ENCODE assay signal across 13 mouse cellular contexts in the genomic region with DNA sequence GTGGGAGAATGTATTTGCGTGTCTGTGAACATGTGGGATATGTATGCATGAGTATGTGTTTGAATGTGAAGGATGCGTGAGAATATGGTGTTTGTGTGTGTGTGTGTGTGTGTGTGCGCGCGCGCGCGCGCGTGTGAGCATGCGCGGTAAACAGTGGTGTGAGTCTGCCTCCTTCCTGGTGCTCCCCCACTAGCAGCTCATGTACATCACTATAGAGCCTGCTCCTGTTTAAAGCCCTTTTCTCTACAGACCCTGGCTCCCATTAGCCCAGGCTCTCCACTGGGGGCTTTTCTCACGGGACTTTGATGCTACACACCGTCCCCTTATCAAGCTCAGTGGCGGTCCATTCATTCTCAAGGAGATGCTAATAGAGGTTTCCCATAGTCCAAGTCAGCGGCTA. TPM values are rescaled to one million over a fixed set of nuclear protein-coding genes. Genes with fewer than 3 reads are reported as not detected.
A peak's percentile ranks its signal among the peaks of the same experiment; 100 is the strongest.
DNase-seq lines count a peak whose midpoint lies in the region; ATAC-seq lines count a peak whose summit lies in the region.
"Had no signal": no experiment of that assay in that cellular context is flagged by ENCODE, and none has a peak within 500 bp of the region (broad histone marks: within the 10 kb centered on the region; RNA-seq: fewer than 3 reads in every experiment).

No protein-coding gene starts in this region.

- no peak for DNase-seq in liver, embryonic 11.5 days (ENCODE audit: low spot score)
- DNase-seq in embryonic facial prominence, embryonic 14.5 days (ENCODE audit: low spot score) = no peak
- DNase-seq in kidney, adult 8-10 months = no peak
- DNase-seq: adrenal gland, postnatal 25 days; cerebellum, postnatal 14 days; kidney, adult 18-20 months; liver; thymus, postnatal 25 days had no signal

- no peak overlapping the region for H3K9ac ChIP-seq in liver, embryonic 12.5 days
- no peak overlapping the region for H3K9ac ChIP-seq in liver, embryonic 11.5 days (ENCODE audit: low read depth, low read length)
- H3K9ac ChIP-seq in embryonic facial prominence, embryonic 14.5 days (ENCODE audit: low read depth, low read length) = no peak overlapping the region
- H3K9ac ChIP-seq in hindbrain, embryonic 15.5 days = no peak overlapping the region
- H3K9ac ChIP-seq in neural tube, embryonic 13.5 days = no peak overlapping the region

- H3K36me3 ChIP-seq in liver, embryonic 12.5 days = no peaks in the 10 kb centered on the region
- no peaks in the 10 kb centered on the region for H3K36me3 ChIP-seq in liver, embryonic 11.5 days (ENCODE audit: control insufficient read depth, insufficient read depth, low read length)
- no peaks in the 10 kb centered on the region for H3K36me3 ChIP-seq in embryonic facial prominence, embryonic 14.5 days (ENCODE audit: control insufficient read depth, insufficient read depth, low read length)
- no peaks in the 10 kb centered on the region for H3K36me3 ChIP-seq in hindbrain, embryonic 15.5 days
- no peaks in the 10 kb centered on the region for H3K36me3 ChIP-seq in neural tube, embryonic 13.5 days

- no peaks in the 10 kb centered on the region for H3K4me1 ChIP-seq in liver, embryonic 12.5 days
- no peaks in the 10 kb centered on the region for H3K4me1 ChIP-seq in liver, embryonic 11.5 days (replicated peaks; ENCODE audit: control insufficient read depth, insufficient read depth, low read length)
- peaks cover 7% of the 10 kb centered on the region for H3K4me1 ChIP-seq in embryonic facial prominence, embryonic 14.5 days (ENCODE audit: control insufficient read depth, insufficient read depth, low read length)
- no peaks in the 10 kb centered on the region for H3K4me1 ChIP-seq in hindbrain, embryonic 15.5 days (replicated peaks)
- H3K4me1 ChIP-seq in neural tube, embryonic 13.5 days (replicated peaks) = peaks cover 5% of the 10 kb centered on the region; the same call in 1 of the 2 replicates

- H3K27ac ChIP-seq in liver, embryonic 12.5 days = no peak overlapping the region
- no peak overlapping the region for H3K27ac ChIP-seq in liver, embryonic 11.5 days (ENCODE audit: low read depth, low read length)
- H3K27ac ChIP-seq in embryonic facial prominence, embryonic 14.5 days (replicated peaks; ENCODE audit: low read depth, low read length) = no peak overlapping the region
- 0 out of 2 replicates have a peak overlapping the region, but pooled peaks have one; percentile 35 for H3K27ac ChIP-seq in hindbrain, embryonic 15.5 days (replicated peaks)
- no peak overlapping the region for H3K27ac ChIP-seq in neural tube, embryonic 13.5 days (replicated peaks)

- no peaks in the 10 kb centered on the region for H3K9me3 ChIP-seq in liver, embryonic 12.5 days (replicated peaks)
- H3K9me3 ChIP-seq in liver, embryonic 11.5 days (ENCODE audit: control insufficient read depth, low read length) = no peaks in the 10 kb centered on the region
- no peaks in the 10 kb centered on the region for H3K9me3 ChIP-seq in embryonic facial prominence, embryonic 14.5 days (ENCODE audit: control insufficient read depth, low read length)
- no peaks in the 10 kb centered on the region for H3K9me3 ChIP-seq in hindbrain, embryonic 15.5 days
- H3K9me3 ChIP-seq in neural tube, embryonic 13.5 days = no peaks in the 10 kb centered on the region

- no peak for ATAC-seq in liver, embryonic 12.5 days
- ATAC-seq in liver, embryonic 11.5 days (replicated peaks; ENCODE audit: low FRiP score) = no peak
- no peak for ATAC-seq in embryonic facial prominence, embryonic 14.5 days (ENCODE audit: low read depth)
- no peak for ATAC-seq in hindbrain, embryonic 15.5 days (ENCODE audit: low FRiP score, low read depth)
- no peak for ATAC-seq in neural tube, embryonic 13.5 days (ENCODE audit: low read depth)
- no peak for ATAC-seq in granulocyte monocyte progenitor cell, adult 5-6 weeks (replicated peaks; ENCODE audit: poor library complexity, severe bottlenecking)

- WGBS in liver, embryonic 12.5 days (ENCODE audit: insufficient replicate concordance) = 48% methylated on average over 16 of the region's 16 CpGs
- WGBS in liver, embryonic 11.5 days = 44% methylated on average over 16 of the region's 16 CpGs
- WGBS in embryonic facial prominence, embryonic 14.5 days = 41% methylated on average over 16 of the region's 16 CpGs
- 34% methylated on average over 16 of the region's 16 CpGs for WGBS in hindbrain, embryonic 15.5 days
- 47% methylated on average over 16 of the region's 16 CpGs for WGBS in neural tube, embryonic 13.5 days

- H3K27me3 ChIP-seq in liver, embryonic 12.5 days (replicated peaks) = no peaks in the 10 kb centered on the region; the same call in 1 of the 2 replicates
- H3K27me3 ChIP-seq in liver, embryonic 11.5 days (replicated peaks; ENCODE audit: control insufficient read depth, insufficient read depth, low read length) = no peaks in the 10 kb centered on the region
- no peaks in the 10 kb centered on the region for H3K27me3 ChIP-seq in embryonic facial prominence, embryonic 14.5 days (replicated peaks; ENCODE audit: control insufficient read depth, insufficient read depth, low read length)
- H3K27me3 ChIP-seq in hindbrain, embryonic 15.5 days = no peaks in the 10 kb centered on the region
- no peaks in the 10 kb centered on the region for H3K27me3 ChIP-seq in neural tube, embryonic 13.5 days

- peak overlapping the region; percentile 13; the same call in 1 of the 2 replicates for H3K4me2 ChIP-seq in liver, embryonic 12.5 days
- no peak overlapping the region for H3K4me2 ChIP-seq in liver, embryonic 11.5 days
- peak overlapping the region; percentile 30 for H3K4me2 ChIP-seq in embryonic facial prominence, embryonic 14.5 days (ENCODE audit: low read depth, low read length)
- peak overlapping the region; percentile 45 for H3K4me2 ChIP-seq in hindbrain, embryonic 15.5 days
- peak overlapping the region; percentile 36 for H3K4me2 ChIP-seq in neural tube, embryonic 13.5 days

- no peak overlapping the region for H3K4me3 ChIP-seq in liver, embryonic 12.5 days
- no peak overlapping the region for H3K4me3 ChIP-seq in liver, embryonic 11.5 days (ENCODE audit: low read depth, low read length)
- H3K4me3 ChIP-seq in embryonic facial prominence, embryonic 14.5 days (ENCODE audit: low read depth, low read length) = no peak overlapping the region
- H3K4me3 ChIP-seq in hindbrain, embryonic 15.5 days = peak overlapping the region; percentile 20; the same call in 1 of the 2 replicates
- peak overlapping the region; percentile 18 for H3K4me3 ChIP-seq in neural tube, embryonic 13.5 days

RNA-seq across cellular contexts. Expression of a gene that starts 23.0 kb away (rescaled TPM):
- polyA plus RNA-seq in liver, embryonic 12.5 days (2016; fragmentation: Nextera tagmentation; extraction: Ambion mirVana) = 8.3 and 9.0 TPM in 2 replicates
- 12.0 and 12.7 TPM in 2 replicates for polyA plus RNA-seq in liver, embryonic 11.5 days (2014; fragmentation: Nextera tagmentation; extraction: Ambion mirVana)
- 14.5 and 15.5 TPM in 2 replicates for polyA plus RNA-seq in embryonic facial prominence, embryonic 14.5 days (2014; fragmentation: Nextera tagmentation; extraction: Ambion mirVana)
- 8.1 and 8.2 TPM in 2 replicates for polyA plus RNA-seq in hindbrain, embryonic 15.5 days (2015; fragmentation: Nextera tagmentation; extraction: Ambion mirVana)
- 8.2 and 9.1 TPM in 2 replicates for polyA plus RNA-seq in neural tube, embryonic 13.5 days (2015; fragmentation: Nextera tagmentation; extraction: Ambion mirVana)
- total RNA-seq in granulocyte monocyte progenitor cell, adult 5-6 weeks (2014; fragmentation: Nextera tagmentation) = 17.1 and 19.3 TPM in 2 replicates
- 12.4 TPM in 2 replicates for total RNA-seq in granulocyte monocyte progenitor cell, adult 5-6 weeks (2017)

RNA-seq across cellular contexts. Expression of a gene that starts 32.5 kb away (rescaled TPM):
- polyA plus RNA-seq in liver, embryonic 12.5 days (2016; fragmentation: Nextera tagmentation; extraction: Ambion mirVana) = 0.19 and 0.20 TPM in 2 replicates
- polyA plus RNA-seq in liver, embryonic 11.5 days (2014; fragmentation: Nextera tagmentation; extraction: Ambion mirVana) = 0.45 and 1.3 TPM in 2 replicates
- polyA plus RNA-seq in embryonic facial prominence, embryonic 14.5 days (2014; fragmentation: Nextera tagmentation; extraction: Ambion mirVana) = 7.8 and 8.2 TPM in 2 replicates
- 30.4 and 37.3 TPM in 2 replicates for polyA plus RNA-seq in hindbrain, embryonic 15.5 days (2015; fragmentation: Nextera tagmentation; extraction: Ambion mirVana)
- 19.9 and 27.3 TPM in 2 replicates for polyA plus RNA-seq in neural tube, embryonic 13.5 days (2015; fragmentation: Nextera tagmentation; extraction: Ambion mirVana)
- not detected in 2 replicates for total RNA-seq in granulocyte monocyte progenitor cell, adult 5-6 weeks (2014; fragmentation: Nextera tagmentation)
- not detected in 2 replicates for total RNA-seq in granulocyte monocyte progenitor cell, adult 5-6 weeks (2017)
- total RNA-seq: megakaryocyte, adult 5-6 weeks had no signal

Comparison
In these comparisons a context has a peak if more than half of its experiments do, and no peak if none do; other contexts are left out.
1. H3K4me3 ChIP-seq: peak in hindbrain, embryonic 15.5 days (single experiment) and neural tube, embryonic 13.5 days (single experiment); none in liver, embryonic 12.5 days (single experiment), liver, embryonic 11.5 days (single experiment) and embryonic facial prominence, embryonic 14.5 days (single experiment).